Mouse (Mus musculus) inflammation-experienced regulatory T-cells (primary cell): ENCODE data around the gene Gm10961. TPM values are rescaled to one million over a fixed set of nuclear protein-coding genes. Genes with fewer than 3 reads are reported as not detected.

Source experiments
- polyA plus RNA-seq, 2 experiments: library from polyadenylated mRNA; unstranded; fragments of 100-300 nt; shearing (Covaris generic); gene quantifications; one replicate each; pipeline ENCODE4 v1.2.1; 2017

The Gm10961 gene
- not detected for polyA plus RNA-seq

DNA sequence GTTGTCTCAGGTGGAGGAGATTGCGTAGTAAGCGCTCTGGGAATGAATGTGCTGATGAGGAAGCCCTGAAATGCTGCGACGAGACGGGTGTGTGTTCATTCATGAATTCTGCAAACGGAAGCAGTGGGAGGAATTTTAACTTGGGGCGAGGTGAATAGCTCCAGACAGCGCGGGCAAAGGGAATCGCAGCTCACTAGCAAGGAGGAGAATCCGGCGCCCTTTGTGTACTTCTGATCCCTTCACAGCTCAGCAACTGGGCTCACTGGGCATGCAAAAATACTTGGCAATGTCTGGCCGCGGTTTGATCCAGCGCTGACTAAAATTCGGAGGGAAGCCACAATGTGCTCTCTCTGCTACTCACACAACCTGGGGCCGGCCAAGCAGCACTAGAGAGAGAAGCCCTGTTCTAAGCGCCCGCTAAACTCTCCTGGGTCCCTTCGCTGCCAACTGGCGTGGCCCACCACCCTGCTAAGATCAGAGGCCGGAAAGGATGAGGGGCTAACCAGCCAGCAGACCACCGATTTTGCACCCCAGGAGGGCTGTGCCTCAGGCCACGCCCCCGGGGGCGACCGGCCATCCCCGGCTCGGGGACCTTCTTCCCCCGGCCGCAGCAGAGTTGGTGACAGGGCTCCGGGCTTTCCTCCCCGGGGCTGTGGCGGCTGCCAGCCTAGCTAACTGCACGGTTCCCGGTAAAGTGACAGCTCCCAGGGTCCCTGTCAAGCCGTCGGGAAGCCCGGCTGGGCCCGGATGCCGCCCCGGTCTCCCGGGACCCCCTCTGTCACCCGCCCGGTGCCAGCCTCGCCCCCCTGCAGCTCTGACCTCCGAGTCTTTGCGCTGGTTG, at the start of gene Gm10961:
Gene Gm10961 (plus strand): TSS at position 641 of the 841 bp plus-strand sequence.

DNA sequence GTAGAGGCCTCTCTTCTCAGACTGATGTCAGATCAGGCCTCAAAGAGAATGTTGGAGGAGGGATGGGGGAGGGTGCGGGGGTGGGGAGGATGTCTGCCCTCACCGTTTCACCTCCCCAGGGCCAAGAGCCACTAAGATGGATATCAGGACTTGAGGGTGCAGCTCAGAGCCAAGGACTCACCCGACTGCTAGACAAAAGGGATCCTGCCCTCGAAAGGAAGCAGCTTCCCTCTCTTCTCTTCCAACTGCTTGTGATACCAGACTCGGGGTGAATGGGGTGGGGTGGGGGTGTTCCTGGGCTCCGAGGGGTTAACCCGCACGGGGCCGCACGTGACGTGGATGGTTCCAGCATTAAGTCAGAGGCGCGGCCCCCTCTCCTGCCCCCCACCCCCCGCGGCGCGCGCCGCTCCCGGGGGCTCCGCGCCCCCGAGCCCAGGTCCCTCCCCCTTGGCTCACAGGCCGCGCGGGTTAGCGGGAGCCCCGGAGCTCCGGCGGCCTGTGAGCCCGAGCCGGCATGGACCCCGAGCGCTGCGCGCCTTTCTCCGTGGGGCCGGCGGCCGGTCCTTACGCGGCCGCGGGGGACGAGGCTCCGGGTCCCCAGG, 36.4 kb upstream of the Gm10961 start, which contains the start of gene Alx3:
Gene Alx3 (plus strand): TSS at position 370 of the 602 bp plus-strand sequence.

DNA sequence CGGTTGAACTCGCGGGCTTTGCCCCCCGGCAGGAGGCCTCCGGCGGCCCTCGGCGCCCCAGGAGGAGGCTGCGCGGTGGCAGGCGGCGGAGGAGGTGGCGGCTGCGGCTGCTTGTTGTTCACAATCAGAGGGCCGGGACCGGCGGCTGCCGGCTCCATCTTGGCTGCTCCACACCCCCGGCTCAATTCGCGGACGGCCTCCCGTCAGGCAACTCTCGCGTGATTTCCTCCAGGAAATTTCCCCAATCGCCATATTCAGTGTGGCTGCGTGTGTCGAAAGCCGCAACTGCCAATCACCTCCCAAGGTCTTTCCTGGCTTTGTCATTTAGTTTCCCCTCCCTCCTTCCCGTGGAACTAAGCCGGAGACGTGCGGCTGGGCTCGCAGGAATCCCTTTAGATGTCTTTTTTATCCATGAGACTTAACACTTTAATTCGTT, 419 bp downstream of the Gm10961 start, which contains the start of gene Strip1:
Gene Strip1 (minus strand): TSS at position 172 of the 436 bp plus-strand sequence.

Other genes with a start within 250 kb of the Gm10961 start
- gene Kcnc4, start 171.8 kb upstream of the Gm10961 start, polyA plus RNA-seq, result under 1 TPM; 0.06 to 0.07 TPM
- gene Slc6a17, start 113.3 kb upstream of the Gm10961 start, polyA plus RNA-seq, result under 1 TPM; 0.07 to 0.97 TPM
- 1 to 10 TPM in 1 of 2 experiments, not detected in 1; 1.2 TPM for gene Ubl4b, start 76.2 kb upstream of the Gm10961 start, polyA plus RNA-seq
- under 1 TPM in 1 of 2 experiments, not detected in 1; 0.34 TPM for gene Alx3, start 36.3 kb upstream of the Gm10961 start, polyA plus RNA-seq
- 10 to 100 TPM; 54.5 to 61.1 TPM for gene Strip1, start 372 bp downstream of the Gm10961 start, polyA plus RNA-seq
- gene Ahcyl1, start 65.2 kb downstream of the Gm10961 start, polyA plus RNA-seq, result 10 to 100 TPM; 98.7 to 99.3 TPM
- gene Csf1, start 129.1 kb downstream of the Gm10961 start, polyA plus RNA-seq, result 10 to 100 TPM; 59.3 to 75.4 TPM
- not detected for gene Eps8l3, start 245.9 kb downstream of the Gm10961 start, polyA plus RNA-seq